Mouse (Mus musculus): Measurements from ENCODE around the gene Slc35d2. TPM values are rescaled to one million over a fixed set of nuclear protein-coding genes. Genes with fewer than 3 reads are reported as not detected.

Gene Slc35d2
- polyA plus RNA-seq (2011; ENCODE audit: insufficient read depth, insufficient read length, low replicate concordance, missing spikeins), result 3.1 and 11.7 TPM in 2 replicates

- H3K27ac ChIP-seq (ENCODE audit: control insufficient read depth, insufficient read depth, low read depth, low read length, poor library complexity), result peak within 1 kb of the TSS; percentile 46
- WGBS, result 5% methylated on average over 44 of the region's 44 CpGs
- peak within 1 kb of the TSS; percentile 92 for H3K4me3 ChIP-seq (replicated peaks; ENCODE audit: control insufficient read depth, low read depth, low read length)
- no peaks in the 10 kb centered on the region for H3K4me1 ChIP-seq (ENCODE audit: control insufficient read depth, insufficient read depth, low read length)
- TF ChIP-seq CTCF (IDR thresholded peaks at IDR 0.05; ENCODE audit: control insufficient read depth, insufficient read depth, low read length) (no peak), POLR2A (IDR thresholded peaks at IDR 0.05; ENCODE audit: borderline replicate concordance, control insufficient read depth, low read depth, low read length) (peak; percentile 50; the same call in 1 of the 2 replicates)
Measured at GRCm38 (mm10) chr13:64128858-64129615, at the start of gene Slc35d2. Slc35d2 (minus strand) TSS chr13:64129368.

GRCm38 (mm10) chr13:64178000-64178399 is 48.8 kb upstream of the Slc35d2 start:
- no peak for TF ChIP-seq POLR2A (IDR thresholded peaks at IDR 0.05; ENCODE audit: borderline replicate concordance, control insufficient read depth, low read depth, low read length)
- TF ChIP-seq CTCF (IDR thresholded peaks at IDR 0.05; ENCODE audit: control insufficient read depth, insufficient read depth, low read length), result no peak
- 81% methylated on average over 7 of the region's 7 CpGs for WGBS
- Histone ChIP-seq H3K4me3 (replicated peaks; ENCODE audit: control insufficient read depth, low read depth, low read length) (no peak overlapping the region), H3K4me1 (ENCODE audit: control insufficient read depth, insufficient read depth, low read length) (no peaks in the 10 kb centered on the region), H3K27ac (ENCODE audit: control insufficient read depth, insufficient read depth, low read depth, low read length, poor library complexity) (no peak overlapping the region)

DNA sequence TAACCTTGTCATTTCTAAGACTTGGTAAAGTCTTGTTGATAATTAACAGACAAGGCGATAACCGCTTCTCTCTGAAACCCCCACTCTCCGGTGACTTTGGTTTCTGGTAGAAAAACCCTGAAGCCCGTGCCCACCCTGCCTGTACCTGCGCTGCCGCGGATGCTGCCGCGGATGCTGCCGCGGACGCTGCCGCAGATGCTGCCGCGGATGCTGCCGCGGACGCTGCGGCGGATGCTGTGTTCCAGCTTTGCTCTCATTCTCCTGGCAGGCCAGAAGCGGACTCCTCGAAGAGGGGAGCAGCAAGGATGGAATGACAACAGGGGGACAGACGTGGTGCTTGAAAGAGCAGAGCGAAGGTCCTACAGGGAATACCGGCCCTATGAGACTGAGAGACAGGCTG is 40.6 kb upstream of the Slc35d2 start:
- H3K4me3 ChIP-seq (replicated peaks; ENCODE audit: control insufficient read depth, low read depth, low read length), result no peak overlapping the region
- no peak overlapping the region for H3K27ac ChIP-seq (ENCODE audit: control insufficient read depth, insufficient read depth, low read depth, low read length, poor library complexity)
- WGBS, result 93% methylated on average over 25 of the region's 25 CpGs
- TF ChIP-seq CTCF (IDR thresholded peaks at IDR 0.05; ENCODE audit: control insufficient read depth, insufficient read depth, low read length) (no peak), POLR2A (IDR thresholded peaks at IDR 0.05; ENCODE audit: borderline replicate concordance, control insufficient read depth, low read depth, low read length) (no peak)
- no peaks in the 10 kb centered on the region for H3K4me1 ChIP-seq (ENCODE audit: control insufficient read depth, insufficient read depth, low read length)

- H3K27ac ChIP-seq (ENCODE audit: control insufficient read depth, insufficient read depth, low read depth, low read length, poor library complexity), result no peak overlapping the region
- no peak for TF ChIP-seq CTCF (IDR thresholded peaks at IDR 0.05; ENCODE audit: control insufficient read depth, insufficient read depth, low read length)
- no peak for TF ChIP-seq POLR2A (IDR thresholded peaks at IDR 0.05; ENCODE audit: borderline replicate concordance, control insufficient read depth, low read depth, low read length)
- no peak overlapping the region for H3K4me3 ChIP-seq (replicated peaks; ENCODE audit: control insufficient read depth, low read depth, low read length)
- WGBS, result 78% methylated on average over 13 of the region's 13 CpGs
- peaks cover 3% of the 10 kb centered on the region; the same call in 1 of the 2 replicates for H3K4me1 ChIP-seq (ENCODE audit: control insufficient read depth, insufficient read depth, low read length)
Measured at GRCm38 (mm10) chr13:64163147-64163715, 34.1 kb upstream of the Slc35d2 start.

GRCm38 (mm10) chr13:64162626-64163025 is 33.5 kb upstream of the Slc35d2 start:
- WGBS, result 37% methylated on average over 14 of the region's 14 CpGs
- peak overlapping the region; percentile 84 for H3K4me3 ChIP-seq (replicated peaks; ENCODE audit: control insufficient read depth, low read depth, low read length)
- TF ChIP-seq POLR2A (IDR thresholded peaks at IDR 0.05; ENCODE audit: borderline replicate concordance, control insufficient read depth, low read depth, low read length) (no peak), CTCF (IDR thresholded peaks at IDR 0.05; ENCODE audit: control insufficient read depth, insufficient read depth, low read length) (no peak)
- no peak overlapping the region for H3K27ac ChIP-seq (ENCODE audit: control insufficient read depth, insufficient read depth, low read depth, low read length, poor library complexity)
- H3K4me1 ChIP-seq (ENCODE audit: control insufficient read depth, insufficient read depth, low read length), result peaks cover 3% of the 10 kb centered on the region; the same call in 1 of the 2 replicates

- WGBS, result under 1% methylated on average over 71 of the region's 71 CpGs
- H3K4me1 ChIP-seq (ENCODE audit: control insufficient read depth, insufficient read depth, low read length), result peaks cover 3% of the 10 kb centered on the region; the same call in 1 of the 2 replicates
- H3K27ac ChIP-seq (ENCODE audit: control insufficient read depth, insufficient read depth, low read depth, low read length, poor library complexity), result peak overlapping the region; percentile 81
- no peak for TF ChIP-seq POLR2A (IDR thresholded peaks at IDR 0.05; ENCODE audit: borderline replicate concordance, control insufficient read depth, low read depth, low read length)
- TF ChIP-seq CTCF (IDR thresholded peaks at IDR 0.05; ENCODE audit: control insufficient read depth, insufficient read depth, low read length), result no peak
- peak overlapping the region; percentile 84 for H3K4me3 ChIP-seq (replicated peaks; ENCODE audit: control insufficient read depth, low read depth, low read length)
Measured at GRCm38 (mm10) chr13:64161916-64162611, 32.9 kb upstream of the Slc35d2 start.

DNA sequence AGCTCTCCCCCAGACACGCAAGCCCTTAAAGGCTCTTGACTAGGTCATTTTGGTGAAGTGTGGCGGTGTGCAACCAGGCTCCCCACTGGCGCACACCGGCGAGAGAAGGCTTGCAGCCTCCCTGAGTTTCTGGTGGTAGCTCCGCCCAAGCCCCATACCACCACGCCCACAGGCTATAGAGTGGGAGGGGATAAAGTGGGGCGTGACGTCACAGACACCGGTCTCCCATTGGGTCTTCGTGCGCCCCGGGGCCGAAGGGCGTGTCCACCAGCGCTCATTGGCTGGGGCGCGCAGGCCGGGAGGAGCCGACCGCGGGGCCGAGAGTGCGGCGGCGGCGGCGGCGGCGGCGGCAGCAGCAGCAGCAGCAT is 32.4 kb upstream of the Slc35d2 start, which contains the start of gene Habp4:
TSS of gene Habp4 (plus strand) at position 277 of the 368 bp plus-strand sequence.
- WGBS, result under 1% methylated on average over 31 of the region's 31 CpGs
- Histone ChIP-seq H3K4me1 (ENCODE audit: control insufficient read depth, insufficient read depth, low read length) (peaks cover 3% of the 10 kb centered on the region; the same call in 1 of the 2 replicates), H3K4me3 (replicated peaks; ENCODE audit: control insufficient read depth, low read depth, low read length) (peak within 1 kb of the TSS; percentile 84), H3K27ac (ENCODE audit: control insufficient read depth, insufficient read depth, low read depth, low read length, poor library complexity) (peak within 1 kb of the TSS; percentile 81)
- TF ChIP-seq POLR2A (IDR thresholded peaks at IDR 0.05; ENCODE audit: borderline replicate concordance, control insufficient read depth, low read depth, low read length), result peak; percentile 52; the same call in 1 of the 2 replicates
- TF ChIP-seq CTCF (IDR thresholded peaks at IDR 0.05; ENCODE audit: control insufficient read depth, insufficient read depth, low read length), result no peak

DNA sequence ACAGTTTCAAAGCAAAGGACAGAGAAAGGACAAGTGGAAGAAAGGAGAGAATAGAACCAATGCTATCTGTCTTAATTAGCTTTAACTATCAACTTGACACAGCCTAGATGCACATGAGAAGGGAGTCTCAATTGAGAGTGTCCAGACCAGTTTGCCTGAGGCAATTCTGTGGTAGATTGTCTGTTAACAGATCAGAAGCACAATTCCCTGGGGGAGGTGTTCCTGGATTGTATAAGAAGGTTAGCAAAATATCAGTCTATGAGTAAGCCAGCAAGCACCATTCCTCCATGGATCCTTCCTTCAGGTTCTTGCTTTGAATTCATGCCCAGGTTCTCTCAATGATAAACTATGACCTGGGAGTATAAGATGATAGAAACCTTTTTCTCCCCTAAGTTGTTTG is 27.8 kb upstream of the Slc35d2 start:
- Histone ChIP-seq H3K27ac (ENCODE audit: control insufficient read depth, insufficient read depth, low read depth, low read length, poor library complexity) (no peak overlapping the region), H3K4me3 (replicated peaks; ENCODE audit: control insufficient read depth, low read depth, low read length) (no peak overlapping the region), H3K4me1 (ENCODE audit: control insufficient read depth, insufficient read depth, low read length) (no peaks in the 10 kb centered on the region; the same call in 1 of the 2 replicates)
- TF ChIP-seq POLR2A (IDR thresholded peaks at IDR 0.05; ENCODE audit: borderline replicate concordance, control insufficient read depth, low read depth, low read length) (no peak), CTCF (IDR thresholded peaks at IDR 0.05; ENCODE audit: control insufficient read depth, insufficient read depth, low read length) (no peak)
